Mouse (Mus musculus) thymus, adult 2 months (tissue): ENCODE results near the gene Sbk3.

ENCODE experiments used
- CTCF ChIP-seq: fragments of 200-500 bp; IDR thresholded peaks from 2 replicates; pipeline ENCODE4 v1.5.1; 2012; ENCODE audit warnings: mild to moderate bottlenecking, control low read depth, low read length, moderate library complexity, borderline replicate concordance; ENCODE audit not compliant: control insufficient read depth, poor library complexity, insufficient read depth; ENCODE audit errors: extremely low read depth
- POLR2A ChIP-seq: fragments of 200-500 bp; IDR thresholded peaks from 2 replicates; pipeline ENCODE4 v1.6.1; 2012; ENCODE audit warnings: mild to moderate bottlenecking, low read length, control low read depth, moderate library complexity; ENCODE audit not compliant: control insufficient read depth, poor library complexity, insufficient read depth; ENCODE audit errors: extremely low read depth

DNA sequence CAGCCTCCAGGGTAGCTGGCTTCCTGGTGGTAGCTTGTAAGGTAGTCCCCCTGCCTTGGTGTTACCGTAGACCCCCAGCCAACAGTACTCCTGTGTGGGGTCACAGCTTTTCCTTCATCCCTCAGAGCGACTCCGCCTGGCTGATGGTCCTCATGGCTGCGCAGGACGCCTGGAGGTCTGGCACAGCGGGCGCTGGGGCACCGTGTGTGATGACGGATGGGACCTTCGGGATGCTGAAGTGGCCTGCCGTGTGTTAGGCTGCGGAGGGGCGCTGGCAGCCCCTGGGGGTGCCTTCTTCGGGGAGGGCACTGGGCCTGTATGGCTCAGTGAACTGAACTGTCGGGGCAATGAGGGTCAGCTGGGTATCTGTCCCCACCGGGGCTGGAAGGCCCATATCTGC lies 44.1 kb downstream of the Sbk3 start:
- TF ChIP-seq CTCF (no peak), POLR2A (no peak)
